Mouse (Mus musculus): ENCODE measurements around the gene Ryr2. TPM values are rescaled to one million over a fixed set of nuclear protein-coding genes. Genes with fewer than 3 reads are reported as not detected.

Gene Ryr2
- total and polyA plus RNA-seq, 3 experiments = 0.60 TPM; not detected in 2

GRCm38 (mm10) chr13:12099446-12099845 is 7.3 kb downstream of the Ryr2 start:
- H3K4me1 ChIP-seq (ENCODE audit: insufficient read depth, low read depth, low read length) = no peaks in the 10 kb centered on the region
- no peak for ATAC-seq (ENCODE audit: extremely low read depth, insufficient number of reproducible peaks, low FRiP score, poor library complexity, severe bottlenecking)

GRCm38 (mm10) chr13:12098981-12099380 is 7.8 kb downstream of the Ryr2 start:
- ATAC-seq (ENCODE audit: extremely low read depth, insufficient number of reproducible peaks, low FRiP score, poor library complexity, severe bottlenecking) = no peak
- Histone ChIP-seq H3K27me3 (ENCODE audit: insufficient read depth, low read length) (no peaks in the 10 kb centered on the region; the same call in 1 of the 2 replicates), H3K9me3 (replicated peaks) (no peaks in the 10 kb centered on the region), H3K4me1 (ENCODE audit: insufficient read depth, low read depth, low read length) (no peaks in the 10 kb centered on the region), H3K36me3 (replicated peaks) (no peaks in the 10 kb centered on the region), H3K4me3 (ENCODE audit: low read depth, low read length) (no peak overlapping the region)
- TF ChIP-seq GATA1 (IDR thresholded peaks at IDR 0.05; ENCODE audit: borderline replicate concordance, low read length) (no peak), CTCF (IDR thresholded peaks at IDR 0.05; ENCODE audit: low read depth, low read length) (no peak), POLR2AphosphoS5 (IDR thresholded peaks at IDR 0.05; ENCODE audit: insufficient replicate concordance, low read depth, low read length) (no peak), GATA2 (IDR thresholded peaks at IDR 0.05; ENCODE audit: borderline replicate concordance, low read depth, low read length) (no peak), TAL1 (conservative IDR thresholded peaks at IDR 0.05; ENCODE audit: low read depth, low read length) (no peak)
- no peak for DNase-seq (ENCODE audit: low spot score)

More at GRCm38 (mm10) chr13:12099446-12099845, 7.3 kb downstream of the Ryr2 start:
- H3K36me3 ChIP-seq (replicated peaks) = no peaks in the 10 kb centered on the region
- no peaks in the 10 kb centered on the region for H3K9me3 ChIP-seq (replicated peaks)
- no peak for DNase-seq (ENCODE audit: low spot score)
- no peak for TF ChIP-seq GATA2 (IDR thresholded peaks at IDR 0.05; ENCODE audit: borderline replicate concordance, low read depth, low read length)
- TF ChIP-seq GATA1 (IDR thresholded peaks at IDR 0.05; ENCODE audit: borderline replicate concordance, low read length) = no peak
- TF ChIP-seq TAL1 (conservative IDR thresholded peaks at IDR 0.05; ENCODE audit: low read depth, low read length) = no peak
- TF ChIP-seq CTCF (IDR thresholded peaks at IDR 0.05; ENCODE audit: low read depth, low read length) = no peak
- no peak for TF ChIP-seq POLR2AphosphoS5 (IDR thresholded peaks at IDR 0.05; ENCODE audit: insufficient replicate concordance, low read depth, low read length)
- no peaks in the 10 kb centered on the region; the same call in 1 of the 2 replicates for H3K27me3 ChIP-seq (ENCODE audit: insufficient read depth, low read length)
- H3K4me3 ChIP-seq (ENCODE audit: low read depth, low read length) = no peak overlapping the region

GRCm38 (mm10) chr13:12096382-12096932 is 10.3 kb downstream of the Ryr2 start:
- Histone ChIP-seq H3K4me1 (ENCODE audit: insufficient read depth, low read depth, low read length) (no peaks in the 10 kb centered on the region), H3K9me3 (replicated peaks) (no peaks in the 10 kb centered on the region), H3K36me3 (replicated peaks) (no peaks in the 10 kb centered on the region), H3K4me3 (ENCODE audit: low read depth, low read length) (no peak overlapping the region), H3K27me3 (ENCODE audit: insufficient read depth, low read length) (no peaks in the 10 kb centered on the region; the same call in 1 of the 2 replicates)
- no peak for TF ChIP-seq GATA1 (IDR thresholded peaks at IDR 0.05; ENCODE audit: borderline replicate concordance, low read length)
- no peak for TF ChIP-seq CTCF (IDR thresholded peaks at IDR 0.05; ENCODE audit: low read depth, low read length)
- TF ChIP-seq GATA2 (IDR thresholded peaks at IDR 0.05; ENCODE audit: borderline replicate concordance, low read depth, low read length) = no peak
- TF ChIP-seq TAL1 (conservative IDR thresholded peaks at IDR 0.05; ENCODE audit: low read depth, low read length) = no peak
- TF ChIP-seq POLR2AphosphoS5 (IDR thresholded peaks at IDR 0.05; ENCODE audit: insufficient replicate concordance, low read depth, low read length) = no peak
- DNase-seq (ENCODE audit: low spot score) = no peak
- no peak for ATAC-seq (ENCODE audit: extremely low read depth, insufficient number of reproducible peaks, low FRiP score, poor library complexity, severe bottlenecking)

- peaks cover 6% of the 10 kb centered on the region for H3K27me3 ChIP-seq (ENCODE audit: insufficient read depth, low read length)
- H3K36me3 ChIP-seq (replicated peaks) = no peaks in the 10 kb centered on the region
- no peak for DNase-seq (ENCODE audit: low spot score)
- H3K4me1 ChIP-seq (ENCODE audit: insufficient read depth, low read depth, low read length) = no peaks in the 10 kb centered on the region
- no peak overlapping the region for H3K4me3 ChIP-seq (ENCODE audit: low read depth, low read length)
- ATAC-seq (ENCODE audit: extremely low read depth, insufficient number of reproducible peaks, low FRiP score, poor library complexity, severe bottlenecking) = no peak
- no peak for TF ChIP-seq TAL1 (conservative IDR thresholded peaks at IDR 0.05; ENCODE audit: low read depth, low read length)
- TF ChIP-seq CTCF (IDR thresholded peaks at IDR 0.05; ENCODE audit: low read depth, low read length) = no peak
- no peak for TF ChIP-seq GATA2 (IDR thresholded peaks at IDR 0.05; ENCODE audit: borderline replicate concordance, low read depth, low read length)
- no peak for TF ChIP-seq GATA1 (IDR thresholded peaks at IDR 0.05; ENCODE audit: borderline replicate concordance, low read length)
- no peak for TF ChIP-seq POLR2AphosphoS5 (IDR thresholded peaks at IDR 0.05; ENCODE audit: insufficient replicate concordance, low read depth, low read length)
- H3K9me3 ChIP-seq (replicated peaks) = no peaks in the 10 kb centered on the region
Observed at GRCm38 (mm10) chr13:12094569-12094968, 12.2 kb downstream of the Ryr2 start.

DNA sequence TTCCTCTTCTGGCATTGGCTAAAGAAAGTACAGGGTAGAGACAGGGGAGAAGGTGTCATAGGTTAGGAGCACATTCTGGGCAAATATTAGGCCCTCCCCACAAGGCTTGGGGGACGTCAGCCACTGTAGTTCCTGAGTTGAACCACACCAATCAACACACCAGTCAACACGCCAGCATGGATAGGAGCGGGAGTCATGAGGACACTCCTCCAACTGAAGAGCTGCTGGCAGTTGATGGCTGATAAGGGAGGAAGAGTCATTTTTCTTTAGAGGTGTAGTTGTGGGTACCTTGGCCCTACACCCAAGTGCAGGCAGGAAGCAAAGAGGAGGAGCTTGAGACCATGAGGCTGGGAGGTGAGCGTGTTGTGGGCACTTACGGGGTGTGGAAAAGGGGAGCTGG is 13.6 kb downstream of the Ryr2 start:
- no peak for TF ChIP-seq GATA1 (IDR thresholded peaks at IDR 0.05; ENCODE audit: borderline replicate concordance, low read length)
- no peak for TF ChIP-seq POLR2AphosphoS5 (IDR thresholded peaks at IDR 0.05; ENCODE audit: insufficient replicate concordance, low read depth, low read length)
- no peak for TF ChIP-seq TAL1 (conservative IDR thresholded peaks at IDR 0.05; ENCODE audit: low read depth, low read length)
- no peak for TF ChIP-seq GATA2 (IDR thresholded peaks at IDR 0.05; ENCODE audit: borderline replicate concordance, low read depth, low read length)
- no peak for TF ChIP-seq CTCF (IDR thresholded peaks at IDR 0.05; ENCODE audit: low read depth, low read length)
- no peak for DNase-seq (ENCODE audit: low spot score)
- no peaks in the 10 kb centered on the region for H3K4me1 ChIP-seq (ENCODE audit: insufficient read depth, low read depth, low read length)
- H3K4me3 ChIP-seq (ENCODE audit: low read depth, low read length) = no peak overlapping the region
- H3K9me3 ChIP-seq (replicated peaks) = no peaks in the 10 kb centered on the region
- H3K27me3 ChIP-seq (ENCODE audit: insufficient read depth, low read length) = peaks cover 6% of the 10 kb centered on the region; the same call in 1 of the 2 replicates
- no peaks in the 10 kb centered on the region for H3K36me3 ChIP-seq (replicated peaks)
- ATAC-seq (ENCODE audit: extremely low read depth, insufficient number of reproducible peaks, low FRiP score, poor library complexity, severe bottlenecking) = no peak

DNA sequence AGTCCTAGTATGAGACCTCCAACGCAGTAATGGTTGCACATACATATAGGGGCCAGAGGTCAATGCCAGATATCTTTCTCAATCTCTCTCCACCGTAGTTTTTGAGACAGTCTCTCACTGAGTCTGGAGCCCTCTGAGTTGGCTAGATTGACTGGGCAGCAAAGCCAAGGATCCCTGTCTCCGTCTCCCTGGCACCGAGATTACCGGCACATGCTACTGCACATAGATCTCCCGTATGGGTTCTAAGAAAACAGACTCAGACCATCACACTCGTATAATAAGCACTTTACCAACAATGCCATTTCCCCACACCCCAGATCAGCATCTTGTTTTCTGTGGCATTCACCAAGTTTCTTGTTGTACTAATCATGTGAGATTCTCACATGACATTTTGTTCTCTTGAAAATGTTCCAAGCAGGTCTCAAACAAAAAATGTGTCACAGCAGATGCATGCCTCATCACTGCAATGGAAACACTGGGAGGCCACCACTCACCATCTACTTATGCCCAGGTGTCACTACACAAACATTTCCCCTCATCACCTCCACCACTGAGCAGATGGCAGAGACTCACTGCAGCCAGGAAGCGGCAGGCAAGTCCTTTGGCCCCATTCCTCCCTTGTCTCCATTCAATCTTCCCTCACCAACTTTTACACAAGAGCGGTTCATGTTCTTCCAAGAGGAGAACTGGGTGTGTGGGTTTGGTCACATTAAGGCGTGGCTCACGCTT is 14.2 kb downstream of the Ryr2 start:
- no peak for DNase-seq (ENCODE audit: low spot score)
- peaks cover 6% of the 10 kb centered on the region; the same call in 1 of the 2 replicates for H3K27me3 ChIP-seq (ENCODE audit: insufficient read depth, low read length)
- no peaks in the 10 kb centered on the region for H3K4me1 ChIP-seq (ENCODE audit: insufficient read depth, low read depth, low read length)
- H3K4me3 ChIP-seq (ENCODE audit: low read depth, low read length) = no peak overlapping the region
- H3K9me3 ChIP-seq (replicated peaks) = no peaks in the 10 kb centered on the region
- no peaks in the 10 kb centered on the region for H3K36me3 ChIP-seq (replicated peaks)
- TF ChIP-seq GATA2 (IDR thresholded peaks at IDR 0.05; ENCODE audit: borderline replicate concordance, low read depth, low read length) (no peak), POLR2AphosphoS5 (IDR thresholded peaks at IDR 0.05; ENCODE audit: insufficient replicate concordance, low read depth, low read length) (no peak), CTCF (IDR thresholded peaks at IDR 0.05; ENCODE audit: low read depth, low read length) (no peak), TAL1 (conservative IDR thresholded peaks at IDR 0.05; ENCODE audit: low read depth, low read length) (no peak), GATA1 (IDR thresholded peaks at IDR 0.05; ENCODE audit: borderline replicate concordance, low read length) (no peak)
- no peak for ATAC-seq (ENCODE audit: extremely low read depth, insufficient number of reproducible peaks, low FRiP score, poor library complexity, severe bottlenecking)

All from G1E (cell line).